Mouse (Mus musculus): ENCODE data around the gene Mdga1. TPM values are rescaled to one million over a fixed set of nuclear protein-coding genes. Genes with fewer than 3 reads are reported as not detected.

Gene Mdga1
- polyA plus RNA-seq, 1 experiment from 2014 or later = 4.7 TPM

DNA sequence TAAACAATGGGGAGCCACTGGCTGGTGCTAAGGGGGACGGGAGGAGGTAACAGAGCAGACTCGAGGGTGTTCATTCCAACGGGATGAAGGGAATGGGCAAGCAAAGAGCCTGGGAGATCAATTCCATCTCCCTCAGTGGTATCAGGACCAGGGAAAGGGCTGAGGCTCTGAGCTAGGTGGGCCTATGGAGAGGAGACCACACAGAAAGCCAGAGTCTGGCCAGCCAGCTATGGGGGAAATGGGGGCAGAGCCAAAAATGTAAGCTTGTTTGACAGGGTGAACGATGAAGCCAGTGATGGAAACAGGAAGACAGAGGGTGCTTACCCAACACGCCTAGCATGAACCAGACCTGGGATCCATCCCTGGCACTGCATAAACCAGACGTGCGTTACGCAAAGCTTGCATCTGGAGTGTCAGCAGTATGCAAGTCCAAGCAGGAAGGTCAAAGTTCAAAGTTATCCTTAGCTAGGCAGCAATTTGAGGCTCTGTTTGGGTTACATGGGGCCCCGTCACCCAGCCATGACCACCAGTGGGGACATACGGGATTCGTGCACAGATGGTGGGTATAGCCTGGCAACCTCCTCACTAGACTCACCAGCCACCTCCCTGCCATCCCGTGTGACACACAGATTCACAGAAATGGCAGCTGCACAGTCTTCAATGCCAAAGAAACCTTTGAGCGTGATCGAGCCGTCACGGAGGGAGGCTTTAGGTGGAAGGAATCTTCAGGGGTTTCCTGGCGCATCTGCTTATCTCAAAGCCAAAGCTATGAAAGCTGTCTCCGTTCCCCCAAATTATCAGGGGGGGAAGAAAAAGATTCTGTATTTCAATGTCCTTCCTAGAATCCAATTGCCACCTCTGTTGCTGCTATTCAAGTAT is 113.9 kb downstream of the Mdga1 start:
- Histone ChIP-seq H3K36me3 (no peaks in the 10 kb centered on the region), H3K4me2 (no peak overlapping the region), H3K9me3 (no peaks in the 10 kb centered on the region), H3K27me3 (0 out of 2 replicates have a peak, but pooled peaks cover 4% of the 10 kb centered on the region), H3K27ac (no peak overlapping the region), H3K4me3 (replicated peaks) (no peak overlapping the region), H3K9ac (replicated peaks) (no peak overlapping the region), H3K4me1 (replicated peaks) (no peaks in the 10 kb centered on the region)
- ATAC-seq (ENCODE audit: insufficient number of reproducible peaks, insufficient read depth, low FRiP score, low TSS enrichment, low read depth) = no peak
- WGBS = 74% methylated on average over 18 of the region's 18 CpGs

DNA sequence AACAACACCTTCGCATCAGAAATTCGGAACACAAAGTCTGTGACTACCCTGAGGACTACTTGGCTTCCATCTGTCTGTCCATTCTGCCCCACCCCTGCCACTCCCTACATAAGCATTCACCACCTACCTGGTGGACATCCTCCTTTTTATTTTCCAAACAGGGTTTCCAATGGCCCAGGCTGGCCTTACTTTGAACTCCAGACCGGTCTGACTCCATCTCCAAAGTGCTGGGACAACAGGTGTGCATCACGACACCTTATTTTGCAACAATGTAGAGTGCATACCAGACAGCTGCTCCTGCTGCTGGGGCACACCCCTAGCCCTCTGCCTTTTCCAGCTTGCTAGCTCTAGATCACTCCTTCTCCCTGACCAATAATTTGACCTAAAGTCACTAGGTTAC is 115.1 kb downstream of the Mdga1 start:
- Histone ChIP-seq H3K27me3 (0 out of 2 replicates have a peak, but pooled peaks cover 4% of the 10 kb centered on the region), H3K36me3 (no peaks in the 10 kb centered on the region), H3K9me3 (no peaks in the 10 kb centered on the region), H3K4me3 (replicated peaks) (no peak overlapping the region), H3K9ac (replicated peaks) (no peak overlapping the region), H3K4me2 (no peak overlapping the region), H3K27ac (no peak overlapping the region), H3K4me1 (replicated peaks) (no peaks in the 10 kb centered on the region)
- 91% methylated on average over 4 of the region's 4 CpGs for WGBS
- no peak for ATAC-seq (ENCODE audit: insufficient number of reproducible peaks, insufficient read depth, low FRiP score, low TSS enrichment, low read depth)

DNA sequence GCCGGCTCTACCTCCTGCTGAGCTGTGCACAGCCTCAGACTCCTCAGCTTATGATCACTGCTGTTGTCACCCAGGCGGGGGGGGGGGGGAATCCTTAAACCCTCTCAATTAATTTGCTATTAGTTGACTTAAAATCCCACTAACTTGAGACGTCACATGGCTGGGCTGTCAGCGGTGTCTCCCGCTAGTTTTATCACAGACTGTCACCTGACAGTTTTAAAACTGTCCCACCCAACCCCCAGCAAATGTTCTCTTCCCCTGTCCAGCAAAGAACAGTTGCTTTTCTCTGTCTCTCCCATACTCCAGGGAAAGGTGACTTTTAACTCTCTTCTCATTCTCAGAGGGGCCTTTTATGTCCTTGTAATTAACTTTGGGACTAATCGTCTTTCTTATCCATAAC is 115.5 kb downstream of the Mdga1 start:
- ATAC-seq (ENCODE audit: insufficient number of reproducible peaks, insufficient read depth, low FRiP score, low TSS enrichment, low read depth) = no peak
- 66% methylated on average over 6 of the region's 6 CpGs for WGBS

DNA sequence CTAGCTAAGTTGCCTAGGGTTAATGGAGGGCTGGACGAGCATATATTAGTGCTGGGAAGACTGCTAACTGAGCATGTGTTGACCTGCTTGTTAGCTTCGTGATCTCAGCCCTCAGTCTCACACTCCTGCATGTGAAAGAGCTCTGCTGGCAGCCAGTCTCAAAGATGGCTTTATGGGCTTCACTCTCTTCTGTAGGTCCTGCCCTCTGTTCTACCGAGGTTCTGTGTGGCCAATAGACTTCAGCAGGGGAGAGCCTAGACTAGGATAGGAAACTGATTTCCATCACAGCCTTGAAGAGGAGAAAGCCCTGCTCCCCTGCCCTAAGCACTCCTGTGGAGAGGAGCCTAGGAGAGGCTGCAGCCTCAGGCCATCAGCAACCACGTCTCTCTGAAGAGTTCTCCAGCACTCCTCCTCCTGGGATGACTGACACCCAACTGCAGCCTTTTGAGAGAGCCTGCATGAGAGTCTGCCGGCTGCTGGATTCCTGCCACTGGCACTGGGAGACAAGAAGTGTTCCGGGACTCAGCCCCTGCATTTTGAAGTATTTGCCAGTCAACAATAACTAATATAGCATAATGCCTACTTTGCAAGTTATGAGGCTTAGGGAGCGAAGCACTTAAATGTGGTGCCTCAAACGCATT is 116.9 kb downstream of the Mdga1 start:
- Histone ChIP-seq H3K4me2 (no peak overlapping the region), H3K9ac (replicated peaks) (no peak overlapping the region), H3K9me3 (no peaks in the 10 kb centered on the region), H3K4me3 (replicated peaks) (no peak overlapping the region), H3K36me3 (no peaks in the 10 kb centered on the region), H3K27me3 (0 out of 2 replicates have a peak, but pooled peaks cover 4% of the 10 kb centered on the region), H3K4me1 (replicated peaks) (no peaks in the 10 kb centered on the region), H3K27ac (no peak overlapping the region)
- WGBS = 60% methylated on average over 8 of the region's 8 CpGs
- ATAC-seq (ENCODE audit: insufficient number of reproducible peaks, insufficient read depth, low FRiP score, low TSS enrichment, low read depth) = no peak

More for the DNA sequence above, 115.5 kb downstream of the Mdga1 start:
- Histone ChIP-seq H3K4me1 (replicated peaks) (no peaks in the 10 kb centered on the region), H3K36me3 (no peaks in the 10 kb centered on the region), H3K27ac (no peak overlapping the region), H3K27me3 (0 out of 2 replicates have a peak, but pooled peaks cover 4% of the 10 kb centered on the region), H3K9ac (replicated peaks) (no peak overlapping the region), H3K9me3 (no peaks in the 10 kb centered on the region), H3K4me2 (no peak overlapping the region), H3K4me3 (replicated peaks) (no peak overlapping the region)

DNA sequence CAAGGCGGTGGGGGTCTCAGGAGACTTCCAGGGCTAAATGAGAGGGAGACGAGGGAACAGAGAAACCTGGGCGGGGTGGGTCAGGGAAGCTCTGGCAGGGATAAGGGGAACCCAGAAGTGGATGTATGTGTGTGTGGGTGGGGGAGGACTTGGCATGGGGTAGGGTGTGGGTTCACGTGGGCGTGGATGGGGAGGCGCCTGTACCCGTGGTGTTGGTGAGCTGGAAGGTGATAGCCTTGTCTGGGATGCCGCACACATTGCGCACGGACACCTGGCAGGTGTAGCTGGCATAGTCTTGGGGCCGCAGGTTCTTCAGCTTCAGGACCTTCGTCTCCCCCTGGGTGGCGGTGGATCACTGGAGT is 120.5 kb downstream of the Mdga1 start:
- Histone ChIP-seq H3K4me2 (no peak overlapping the region), H3K27ac (no peak overlapping the region), H3K9ac (replicated peaks) (no peak overlapping the region), H3K9me3 (no peaks in the 10 kb centered on the region), H3K36me3 (no peaks in the 10 kb centered on the region), H3K4me3 (replicated peaks) (no peak overlapping the region), H3K27me3 (peaks cover 4% of the 10 kb centered on the region; the same call in 1 of the 2 replicates), H3K4me1 (replicated peaks) (no peaks in the 10 kb centered on the region)
- WGBS = 77% methylated on average over 13 of the region's 13 CpGs
- ATAC-seq (ENCODE audit: insufficient number of reproducible peaks, insufficient read depth, low FRiP score, low TSS enrichment, low read depth) = no peak

DNA sequence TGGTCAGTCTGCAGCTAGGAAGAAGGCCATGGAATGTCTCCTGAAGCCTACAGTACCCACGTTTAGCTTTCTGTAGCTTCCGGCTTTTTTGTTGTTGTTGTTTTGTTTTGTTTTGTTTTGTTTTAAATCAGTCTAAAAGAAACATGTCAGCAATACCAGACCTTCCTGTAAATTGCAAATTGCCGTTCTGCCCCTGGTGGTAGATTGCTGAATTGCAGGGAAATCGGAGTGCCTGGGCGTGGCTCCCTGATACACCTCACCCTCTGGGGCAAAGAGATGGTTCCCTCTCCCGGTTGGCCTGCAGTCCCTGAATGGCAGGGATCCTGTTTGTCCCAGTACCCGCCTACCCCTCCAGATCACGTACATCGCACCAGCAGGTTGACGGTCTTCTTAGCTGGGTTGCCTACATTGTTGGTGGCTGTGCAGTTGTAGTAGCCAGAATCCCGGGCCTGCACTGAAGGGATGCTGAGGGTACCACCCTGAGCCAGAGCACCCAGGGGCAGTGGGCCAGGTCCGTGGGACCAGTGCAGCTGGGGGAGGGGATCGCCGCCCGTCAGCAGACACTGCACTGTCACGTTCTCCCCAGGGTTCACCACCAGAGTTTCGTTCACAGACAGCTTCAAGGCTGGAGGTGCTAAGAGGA is 121.0 kb downstream of the Mdga1 start:
- ATAC-seq (ENCODE audit: insufficient number of reproducible peaks, insufficient read depth, low FRiP score, low TSS enrichment, low read depth) = no peak
- no peak overlapping the region for H3K4me2 ChIP-seq
- H3K27ac ChIP-seq = no peak overlapping the region
- no peak overlapping the region for H3K9ac ChIP-seq (replicated peaks)
- no peaks in the 10 kb centered on the region for H3K36me3 ChIP-seq
- no peak overlapping the region for H3K4me3 ChIP-seq (replicated peaks)
- H3K4me1 ChIP-seq (replicated peaks) = no peaks in the 10 kb centered on the region
- H3K27me3 ChIP-seq = peaks cover 4% of the 10 kb centered on the region; the same call in 1 of the 2 replicates
- no peaks in the 10 kb centered on the region for H3K9me3 ChIP-seq
- 26% methylated on average over 17 of the region's 17 CpGs for WGBS

DNA sequence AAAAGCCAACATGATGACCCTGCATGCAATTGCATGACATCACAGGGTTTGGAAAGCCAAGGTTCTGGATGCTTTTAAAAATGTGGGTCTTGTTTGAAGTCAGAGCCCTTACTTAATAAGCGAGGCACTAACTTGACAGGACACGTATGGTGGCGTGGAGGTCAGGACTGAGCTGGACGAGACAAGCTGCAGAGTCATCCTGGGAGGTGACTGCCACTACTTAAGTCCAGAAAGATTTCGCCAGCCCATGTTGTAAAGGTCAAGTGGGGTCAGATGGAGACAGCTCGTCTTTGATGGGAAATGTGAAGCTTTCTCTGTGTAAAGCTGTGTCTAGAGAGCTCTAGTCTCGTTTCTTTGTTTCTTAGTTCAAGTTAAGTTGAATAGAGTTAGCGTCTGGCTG is 122.6 kb downstream of the Mdga1 start:
- Histone ChIP-seq H3K4me3 (replicated peaks) (no peak overlapping the region), H3K27me3 (peaks cover 7% of the 10 kb centered on the region; the same call in 1 of the 2 replicates)
- 40% methylated on average over 8 of the region's 8 CpGs for WGBS

DNA sequence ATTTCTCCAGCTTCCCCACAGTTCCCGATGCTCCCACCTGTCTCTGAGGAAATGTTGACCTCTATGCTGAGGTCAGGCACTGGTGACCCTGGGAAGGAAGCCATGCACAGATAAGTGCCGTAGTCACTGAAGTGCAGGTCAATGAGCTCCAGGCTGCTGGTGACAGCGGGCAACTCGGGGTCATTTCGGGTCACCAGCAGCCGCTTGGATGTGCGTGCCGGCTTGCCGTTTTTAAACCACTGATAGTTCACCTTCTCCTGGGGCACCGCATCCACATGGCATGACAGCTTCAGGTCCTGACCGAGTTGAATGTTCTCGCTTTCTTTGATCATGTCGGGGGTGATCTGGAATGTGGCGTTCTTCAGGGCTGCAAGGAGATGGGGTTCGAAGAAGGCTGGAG is 123.6 kb downstream of the Mdga1 start:
- ATAC-seq (ENCODE audit: insufficient number of reproducible peaks, insufficient read depth, low FRiP score, low TSS enrichment, low read depth) = no peak
- no peaks in the 10 kb centered on the region for H3K36me3 ChIP-seq
- 65% methylated on average over 15 of the region's 15 CpGs for WGBS

More for the DNA sequence above, 122.6 kb downstream of the Mdga1 start:
- Histone ChIP-seq H3K4me1 (replicated peaks) (peaks cover 3% of the 10 kb centered on the region), H3K9me3 (no peaks in the 10 kb centered on the region), H3K36me3 (no peaks in the 10 kb centered on the region), H3K9ac (replicated peaks) (no peak overlapping the region), H3K4me2 (no peak overlapping the region), H3K27ac (no peak overlapping the region)
- ATAC-seq (ENCODE audit: insufficient number of reproducible peaks, insufficient read depth, low FRiP score, low TSS enrichment, low read depth) = no peak

DNA sequence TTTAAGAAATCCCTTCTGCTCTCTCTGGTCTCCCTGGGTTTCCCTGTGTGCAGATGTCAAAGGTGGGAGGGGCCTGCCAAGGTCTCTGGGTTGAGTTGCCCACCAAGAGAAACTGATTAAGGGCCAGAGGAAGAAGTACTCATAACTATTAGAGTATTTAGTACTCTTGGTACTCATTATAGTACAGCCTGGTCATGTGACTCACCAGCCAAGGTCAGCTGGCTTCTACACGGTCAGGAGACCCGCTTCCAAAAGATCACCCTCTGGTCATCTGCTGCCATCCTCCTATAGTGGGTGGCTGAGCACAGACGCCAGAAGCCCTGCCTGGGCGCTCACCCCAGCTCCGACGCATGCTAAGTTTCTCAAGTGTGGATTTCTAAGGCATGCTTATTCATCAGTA is 124.9 kb downstream of the Mdga1 start:
- Histone ChIP-seq H3K27ac (no peak overlapping the region), H3K4me2 (no peak overlapping the region), H3K27me3 (peaks cover 8% of the 10 kb centered on the region; the same call in 1 of the 2 replicates), H3K9ac (replicated peaks) (no peak overlapping the region), H3K36me3 (no peaks in the 10 kb centered on the region), H3K4me3 (replicated peaks) (no peak overlapping the region), H3K9me3 (no peaks in the 10 kb centered on the region), H3K4me1 (replicated peaks) (peaks cover 14% of the 10 kb centered on the region)
- WGBS = 85% methylated on average over 6 of the region's 6 CpGs
- ATAC-seq (ENCODE audit: insufficient number of reproducible peaks, insufficient read depth, low FRiP score, low TSS enrichment, low read depth) = no peak

More for the DNA sequence above, 123.6 kb downstream of the Mdga1 start:
- no peak overlapping the region for H3K9ac ChIP-seq (replicated peaks)
- peaks cover 8% of the 10 kb centered on the region; the same call in 1 of the 2 replicates for H3K27me3 ChIP-seq
- H3K9me3 ChIP-seq = no peaks in the 10 kb centered on the region
- H3K4me1 ChIP-seq (replicated peaks) = peaks cover 13% of the 10 kb centered on the region
- no peak overlapping the region for H3K4me3 ChIP-seq (replicated peaks)
- H3K27ac ChIP-seq = no peak overlapping the region
- H3K4me2 ChIP-seq = no peak overlapping the region

DNA sequence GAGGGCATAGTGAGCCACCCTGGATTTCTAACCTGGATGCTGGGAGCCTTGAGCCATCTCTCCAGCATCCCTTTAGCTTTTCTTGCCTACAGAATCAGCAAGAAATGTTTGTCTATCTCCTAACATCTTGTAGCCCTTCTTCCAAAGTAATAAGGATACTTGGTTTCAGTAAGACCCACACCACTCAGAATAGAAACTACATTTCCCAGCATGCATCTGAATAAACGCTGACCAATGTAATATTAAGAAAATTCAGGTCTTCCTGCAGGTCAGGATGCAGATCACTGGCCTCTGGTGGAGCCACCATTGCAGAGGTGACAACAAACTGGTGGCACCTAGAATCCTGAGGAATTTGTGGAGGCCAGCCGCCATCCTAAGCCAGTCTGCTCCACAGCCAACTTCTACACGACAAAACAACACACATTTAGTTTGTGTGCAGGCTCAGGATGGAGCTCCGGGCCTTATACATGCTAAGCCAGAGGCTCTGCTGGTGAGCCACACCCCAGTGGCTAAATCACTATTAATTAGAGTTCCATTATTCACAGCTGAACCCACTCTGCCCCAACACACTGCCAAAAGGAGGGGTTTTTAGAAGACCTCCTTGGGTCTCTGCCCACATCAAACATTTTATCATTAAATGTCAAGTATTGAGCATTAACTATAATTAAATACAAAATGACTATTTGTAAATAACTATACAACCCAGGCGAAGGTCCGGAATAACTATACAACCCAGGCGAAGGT is 126.3 kb downstream of the Mdga1 start:
- no peaks in the 10 kb centered on the region for H3K9me3 ChIP-seq
- no peak overlapping the region for H3K4me2 ChIP-seq
- no peak overlapping the region for H3K27ac ChIP-seq
- no peak overlapping the region for H3K4me3 ChIP-seq (replicated peaks)
- no peaks in the 10 kb centered on the region for H3K36me3 ChIP-seq
- no peak overlapping the region for H3K9ac ChIP-seq (replicated peaks)
- WGBS = 88% methylated on average over 7 of the region's 7 CpGs
- no peak for ATAC-seq (ENCODE audit: insufficient number of reproducible peaks, insufficient read depth, low FRiP score, low TSS enrichment, low read depth)
- peaks cover 24% of the 10 kb centered on the region for H3K4me1 ChIP-seq (replicated peaks)
- H3K27me3 ChIP-seq = peaks cover 8% of the 10 kb centered on the region; the same call in 1 of the 2 replicates

Data from limb, embryonic 12.5 days (tissue).